Mouse (Mus musculus): ENCODE results near the gene Afg3l1. TPM values are rescaled to one million over a fixed set of nuclear protein-coding genes. Genes with fewer than 3 reads are reported as not detected.
"Not testable (repeated sequence)": the region's sequence is repeated elsewhere in the genome, so short reads cannot be mapped to it uniquely, and the experiment has no call there.

The Afg3l1 gene
- polyA plus RNA-seq, 1 experiment: 35.3 TPM

GRCm38 (mm10) chr8:123527720-123528489 lies 50.2 kb downstream of the Afg3l1 start:
- peak; percentile 18 for DNase-seq (ENCODE audit: low read depth)
- TF ChIP-seq CTCF (IDR thresholded peaks at IDR 0.05; ENCODE audit: borderline replicate concordance, extremely low read depth, insufficient read depth, insufficient read length) (no peak), POLR2A (IDR thresholded peaks at IDR 0.05; ENCODE audit: borderline replicate concordance, extremely low read depth, insufficient read depth, insufficient read length, poor library complexity, severe bottlenecking) (no peak)

DNA sequence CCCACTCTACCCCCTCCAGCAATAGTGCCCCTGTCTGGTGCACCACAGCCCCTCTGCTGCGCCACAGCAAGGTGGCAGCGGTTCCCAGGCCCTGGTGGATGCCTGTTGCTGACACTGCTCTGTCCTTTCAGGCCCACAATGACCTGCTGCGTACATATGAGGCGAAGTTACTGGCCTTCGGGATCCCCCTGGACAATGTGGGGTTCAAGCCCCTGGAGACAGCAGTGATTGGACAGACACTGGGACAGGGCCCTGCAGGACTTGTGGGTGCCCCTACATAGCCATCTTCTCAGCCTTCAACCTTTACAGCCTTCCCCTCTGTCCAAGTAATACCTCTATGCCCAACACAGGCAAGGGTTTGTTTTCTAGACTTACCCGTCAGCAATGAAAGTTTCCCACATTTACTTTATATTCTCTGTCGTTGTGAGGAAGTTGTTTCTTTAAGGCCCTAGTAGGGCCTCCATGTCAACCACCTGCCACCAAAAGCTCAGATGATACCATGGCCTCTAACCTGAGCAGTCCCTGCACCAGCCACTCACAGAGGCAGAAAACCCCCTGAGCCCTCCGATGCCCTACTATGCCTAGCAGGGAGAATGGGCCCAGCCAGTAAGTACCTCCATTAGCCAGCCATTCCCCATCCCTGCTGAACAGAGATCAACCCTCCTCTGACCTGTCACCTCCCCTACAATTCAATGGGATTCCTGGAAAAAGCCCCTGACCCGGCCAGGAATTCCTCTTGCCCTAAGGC lies 58.7 kb downstream of the Afg3l1 start:
- DNase-seq (ENCODE audit: low read depth): no peak
- TF ChIP-seq CTCF (IDR thresholded peaks at IDR 0.05; ENCODE audit: borderline replicate concordance, extremely low read depth, insufficient read depth, insufficient read length) (no peak), POLR2A (IDR thresholded peaks at IDR 0.05; ENCODE audit: borderline replicate concordance, extremely low read depth, insufficient read depth, insufficient read length, poor library complexity, severe bottlenecking) (no peak)

GRCm38 (mm10) chr8:123536990-123537380 lies 59.3 kb downstream of the Afg3l1 start:
- DNase-seq (ENCODE audit: low read depth): no peak
- TF ChIP-seq POLR2A (IDR thresholded peaks at IDR 0.05; ENCODE audit: borderline replicate concordance, extremely low read depth, insufficient read depth, insufficient read length, poor library complexity, severe bottlenecking): no peak
- TF ChIP-seq CTCF (IDR thresholded peaks at IDR 0.05; ENCODE audit: borderline replicate concordance, extremely low read depth, insufficient read depth, insufficient read length): no peak

DNA sequence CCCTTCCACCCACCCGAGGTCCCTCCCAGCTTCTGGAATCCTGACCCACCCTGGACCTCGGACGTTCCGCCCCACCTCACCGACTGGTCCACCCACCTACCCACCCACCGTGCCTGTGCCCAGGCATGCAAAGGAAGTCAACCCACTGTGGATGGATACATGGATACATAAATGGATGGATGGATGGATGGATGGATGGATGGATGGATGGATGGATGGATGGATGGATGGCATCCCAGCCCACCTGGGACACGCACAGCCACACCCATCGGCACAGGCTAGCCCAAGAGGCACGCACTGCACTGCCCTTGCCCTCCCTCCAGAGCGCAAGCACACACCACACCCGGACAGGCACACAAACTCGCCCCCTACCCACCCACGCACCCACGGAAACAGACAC lies 59.9 kb downstream of the Afg3l1 start:
- not testable (repeated sequence) for DNase-seq (ENCODE audit: low read depth)

Other genes starting within 250 kb of the Afg3l1 start
- gene Spata2l, start 241.7 kb upstream of the Afg3l1 start, polyA plus RNA-seq (2012; rRNA removed): 3.2 and 3.9 TPM in 2 replicates
- gene Zfp276, start 223.7 kb upstream of the Afg3l1 start, polyA plus RNA-seq (2012; rRNA removed): 39.1 and 40.8 TPM in 2 replicates
- gene Vps9d1, start 223.6 kb upstream of the Afg3l1 start, polyA plus RNA-seq (2012; rRNA removed): 130 and 175 TPM in 2 replicates
- gene Fanca, start 159.3 kb upstream of the Afg3l1 start, polyA plus RNA-seq (2012; rRNA removed): 19.4 and 42.7 TPM in 2 replicates
- 42.0 and 47.0 TPM in 2 replicates for gene Spire2, start 145.2 kb upstream of the Afg3l1 start, polyA plus RNA-seq (2012; rRNA removed)
- 313 and 402 TPM in 2 replicates for gene Tcf25, start 104.2 kb upstream of the Afg3l1 start, polyA plus RNA-seq (2012; rRNA removed)
- 0.05 and 0.08 TPM in 2 replicates for gene Mc1r, start 70.8 kb upstream of the Afg3l1 start, polyA plus RNA-seq (2012; rRNA removed)
- gene Tubb3, start 66.5 kb upstream of the Afg3l1 start, polyA plus RNA-seq (2012; rRNA removed): 3,325 and 3,474 TPM in 2 replicates
- gene Def8, start 54.4 kb upstream of the Afg3l1 start, polyA plus RNA-seq (2012; rRNA removed): 53.2 and 55.5 TPM in 2 replicates
- gene Dbndd1, start 37.6 kb downstream of the Afg3l1 start, polyA plus RNA-seq (2012; rRNA removed): 85.3 and 88.4 TPM in 2 replicates
- gene Gas8, start 40.9 kb downstream of the Afg3l1 start, polyA plus RNA-seq (2012; rRNA removed): 32.5 and 45.1 TPM in 2 replicates
- 20.9 and 30.1 TPM in 2 replicates for gene Rhou, start 176.0 kb downstream of the Afg3l1 start, polyA plus RNA-seq (2012; rRNA removed)

Data from brain, embryonic 14.5 days (tissue).